Mouse (Mus musculus): ENCODE results near the gene Gm49387. TPM values are rescaled to one million over a fixed set of nuclear protein-coding genes. Genes with fewer than 3 reads are reported as not detected.

The Gm49387 gene
- polyA plus RNA-seq, 1 experiment from 2014 or later = 0.52 TPM

GRCm38 (mm10) chr14:31664903-31665565 is 24.4 kb upstream of the Gm49387 start:
- Histone ChIP-seq H3K9ac (ENCODE audit: low read length) (no peak overlapping the region), H3K4me3 (ENCODE audit: low read depth, low read length) (no peak overlapping the region), H3K9me3 (ENCODE audit: control insufficient read depth, low read length) (no peaks in the 10 kb centered on the region), H3K27ac (replicated peaks) (peak overlapping the region; percentile 99), H3K4me2 (replicated peaks; ENCODE audit: low read depth) (no peak overlapping the region), H3K27me3 (ENCODE audit: control insufficient read depth, insufficient read depth, low read length) (no peaks in the 10 kb centered on the region), H3K36me3 (ENCODE audit: control insufficient read depth, insufficient read depth, low read length) (no peaks in the 10 kb centered on the region), H3K4me1 (replicated peaks; ENCODE audit: control insufficient read depth, insufficient read depth) (peaks cover 32% of the 10 kb centered on the region)
- no peak for ATAC-seq (ENCODE audit: low FRiP score, low TSS enrichment)
- no peak for DNase-seq (ENCODE audit: low spot score)
- WGBS = 35% methylated on average over 12 of the region's 12 CpGs
- TF ChIP-seq EP300 (optimal IDR thresholded peaks at IDR 0.05) (no peak), CTCF (IDR thresholded peaks at IDR 0.05; ENCODE audit: low read depth) (no peak)

- Histone ChIP-seq H3K4me1 (replicated peaks; ENCODE audit: control insufficient read depth, insufficient read depth) (peaks cover 28% of the 10 kb centered on the region), H3K36me3 (ENCODE audit: control insufficient read depth, insufficient read depth, low read length) (no peaks in the 10 kb centered on the region), H3K27ac (replicated peaks) (peak overlapping the region; percentile 99), H3K9me3 (ENCODE audit: control insufficient read depth, low read length) (no peaks in the 10 kb centered on the region), H3K9ac (ENCODE audit: low read length) (no peak overlapping the region), H3K4me3 (ENCODE audit: low read depth, low read length) (no peak overlapping the region), H3K4me2 (replicated peaks; ENCODE audit: low read depth) (no peak overlapping the region), H3K27me3 (ENCODE audit: control insufficient read depth, insufficient read depth, low read length) (no peaks in the 10 kb centered on the region)
- ATAC-seq (ENCODE audit: low FRiP score, low TSS enrichment) (no peak), DNase-seq (ENCODE audit: low spot score) (no peak)
- WGBS = 41% methylated on average over 18 of the region's 18 CpGs
- no peak for TF ChIP-seq CTCF (IDR thresholded peaks at IDR 0.05; ENCODE audit: low read depth)
Measured at GRCm38 (mm10) chr14:31664100-31664902, 23.6 kb upstream of the Gm49387 start.

GRCm38 (mm10) chr14:31663376-31664099 is 22.9 kb upstream of the Gm49387 start:
- Histone ChIP-seq H3K4me2 (replicated peaks; ENCODE audit: low read depth) (no peak overlapping the region), H3K36me3 (ENCODE audit: control insufficient read depth, insufficient read depth, low read length) (no peaks in the 10 kb centered on the region), H3K27me3 (ENCODE audit: control insufficient read depth, insufficient read depth, low read length) (no peaks in the 10 kb centered on the region), H3K9me3 (ENCODE audit: control insufficient read depth, low read length) (no peaks in the 10 kb centered on the region), H3K27ac (replicated peaks) (peak overlapping the region; percentile 99), H3K4me3 (ENCODE audit: low read depth, low read length) (no peak overlapping the region), H3K9ac (ENCODE audit: low read length) (no peak overlapping the region), H3K4me1 (replicated peaks; ENCODE audit: control insufficient read depth, insufficient read depth) (peaks cover 25% of the 10 kb centered on the region)
- DNase-seq (ENCODE audit: low spot score) (no peak), ATAC-seq (ENCODE audit: low FRiP score, low TSS enrichment) (no peak)
- WGBS = 76% methylated on average over 13 of the region's 13 CpGs
- no peak for TF ChIP-seq EP300 (optimal IDR thresholded peaks at IDR 0.05)
- TF ChIP-seq CTCF (IDR thresholded peaks at IDR 0.05; ENCODE audit: low read depth) = no peak

- 30% methylated on average over 9 of the region's 9 CpGs for WGBS
Measured at GRCm38 (mm10) chr14:31662555-31663211, 22.0 kb upstream of the Gm49387 start.

GRCm38 (mm10) chr14:31661671-31662554 is 21.2 kb upstream of the Gm49387 start:
- TF ChIP-seq EP300 (optimal IDR thresholded peaks at IDR 0.05) (no peak), CTCF (IDR thresholded peaks at IDR 0.05; ENCODE audit: low read depth) (peak; percentile 58)
- 4% methylated on average over 44 of the region's 44 CpGs for WGBS
- Histone ChIP-seq H3K36me3 (ENCODE audit: control insufficient read depth, insufficient read depth, low read length) (no peaks in the 10 kb centered on the region), H3K4me2 (replicated peaks; ENCODE audit: low read depth) (peak overlapping the region; percentile 69), H3K27me3 (ENCODE audit: control insufficient read depth, insufficient read depth, low read length) (no peaks in the 10 kb centered on the region), H3K4me3 (ENCODE audit: low read depth, low read length) (peak overlapping the region; percentile 40), H3K9ac (ENCODE audit: low read length) (peak overlapping the region; percentile 61), H3K27ac (replicated peaks) (peak overlapping the region; percentile 99), H3K4me1 (replicated peaks; ENCODE audit: control insufficient read depth, insufficient read depth) (peaks cover 27% of the 10 kb centered on the region), H3K9me3 (ENCODE audit: control insufficient read depth, low read length) (no peaks in the 10 kb centered on the region)
- DNase-seq (ENCODE audit: low spot score) = peak; percentile 81
- ATAC-seq (ENCODE audit: low FRiP score, low TSS enrichment) = peak; percentile 89

More at GRCm38 (mm10) chr14:31662555-31663211, 22.0 kb upstream of the Gm49387 start:
- DNase-seq (ENCODE audit: low spot score) (no peak), ATAC-seq (ENCODE audit: low FRiP score, low TSS enrichment) (peak; percentile 58; the same call in 1 of the 2 replicates)
- Histone ChIP-seq H3K4me1 (replicated peaks; ENCODE audit: control insufficient read depth, insufficient read depth) (peaks cover 25% of the 10 kb centered on the region), H3K36me3 (ENCODE audit: control insufficient read depth, insufficient read depth, low read length) (no peaks in the 10 kb centered on the region), H3K27ac (replicated peaks) (peak overlapping the region; percentile 99), H3K27me3 (ENCODE audit: control insufficient read depth, insufficient read depth, low read length) (no peaks in the 10 kb centered on the region), H3K4me3 (ENCODE audit: low read depth, low read length) (peak overlapping the region; percentile 40; the same call in 1 of the 2 replicates), H3K4me2 (replicated peaks; ENCODE audit: low read depth) (peak overlapping the region; percentile 69), H3K9me3 (ENCODE audit: control insufficient read depth, low read length) (no peaks in the 10 kb centered on the region), H3K9ac (ENCODE audit: low read length) (peak overlapping the region; percentile 61)
- TF ChIP-seq CTCF (IDR thresholded peaks at IDR 0.05; ENCODE audit: low read depth) (no peak), EP300 (optimal IDR thresholded peaks at IDR 0.05) (no peak)

Measured in stomach, postnatal 0 days (tissue).